Mouse (Mus musculus) embryonic fibroblast, embryonic 13.5 days (primary cell): ENCODE measurements around the gene Zc3h12c.

Source experiments
- CTCF ChIP-seq: IDR thresholded peaks from 2 replicates; pipeline ENCODE4 v1.5.1; 2011; ENCODE audit warnings: mild to moderate bottlenecking, control low read depth, low read length, moderate library complexity, borderline replicate concordance; ENCODE audit not compliant: insufficient read depth
- POLR2A ChIP-seq: IDR thresholded peaks from 2 replicates; pipeline ENCODE4 v1.6.1; 2011; ENCODE audit warnings: low read depth, mild to moderate bottlenecking, control low read depth, low read length, moderate library complexity

DNA sequence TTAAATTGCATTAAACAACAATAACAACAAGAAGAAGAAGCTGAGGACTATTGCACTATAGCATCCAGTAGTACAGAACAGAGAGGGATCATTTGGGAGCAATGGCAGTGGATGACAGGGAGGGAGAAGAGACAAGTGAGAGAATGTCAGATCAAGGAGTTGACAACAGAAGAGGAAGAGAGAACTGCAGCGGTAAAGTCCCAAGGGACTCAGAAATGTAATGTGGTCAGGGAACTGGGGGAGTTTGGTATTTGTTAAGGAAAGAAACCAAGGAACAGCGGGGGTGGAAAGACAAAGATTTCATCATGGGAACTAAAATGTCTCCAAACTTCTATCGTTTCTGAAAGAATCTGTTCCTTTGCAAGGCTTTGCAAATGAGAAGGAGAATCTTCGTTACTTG is 22.5 kb upstream of the Zc3h12c start:
- TF ChIP-seq POLR2A (no peak), CTCF (no peak)
